Comparison of ENCODE assay signal across 29 mouse cellular contexts in the genomic region with DNA sequence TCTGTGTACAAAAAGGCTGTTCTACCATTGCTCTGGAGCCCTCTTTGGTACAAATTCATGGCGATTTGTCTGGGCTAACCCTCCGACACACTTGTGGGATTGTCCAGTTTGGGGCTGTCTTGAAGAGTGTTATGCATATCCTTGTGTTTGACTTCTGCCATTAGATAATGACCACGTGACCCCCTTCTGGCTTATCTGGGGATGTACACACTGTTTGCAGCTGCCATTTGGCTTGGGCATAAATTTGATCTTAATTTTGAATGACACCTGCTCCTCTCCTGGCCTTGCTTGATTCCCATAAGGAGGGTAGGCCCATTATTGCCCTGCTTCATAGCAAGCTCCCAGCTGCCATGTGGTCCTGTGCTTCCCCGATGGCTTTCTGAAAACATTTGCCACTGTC.
DNase-seq lines count a peak whose midpoint lies in the region; ATAC-seq and TF ChIP-seq lines count a peak whose summit lies in the region.
"Had no signal": no experiment of that assay in that cellular context is flagged by ENCODE, and none has a peak within 500 bp of the region (broad histone marks: within the 10 kb centered on the region; RNA-seq: fewer than 3 reads in every experiment).

No protein-coding gene starts in this region.

- TF ChIP-seq CTCF in MEL (IDR thresholded peaks at IDR 0.05 in 2 of 3, conservative IDR thresholded peaks at IDR 0.05 in 1 of 3; ENCODE audit: control insufficient read depth in 1 of 3, insufficient read depth in 1 of 3, low read depth in 2 of 3, low read length in 3 of 3, poor library complexity in 1 of 3, severe bottlenecking in 1 of 3), result no peak
- TF ChIP-seq CTCF in liver, postnatal 0 days (IDR thresholded peaks at IDR 0.05; ENCODE audit: low read depth), result no peak

- H3K4me2 ChIP-seq in liver, embryonic 11.5 days, result no peak overlapping the region
- no peak overlapping the region for H3K4me2 ChIP-seq in liver, postnatal 0 days (ENCODE audit: low read depth, low read length)
- H3K4me2 ChIP-seq: heart, embryonic 11.5 days; intestine, embryonic 15.5 days; lung, embryonic 15.5 days; neural tube, embryonic 13.5 days had no signal

- no peaks in the 10 kb centered on the region for H3K27me3 ChIP-seq in MEL (ENCODE audit: control insufficient read depth in 1 of 2, insufficient read depth in 2 of 2, low read length in 2 of 2)
- no peaks in the 10 kb centered on the region for H3K27me3 ChIP-seq in liver, embryonic 11.5 days (replicated peaks; ENCODE audit: control insufficient read depth, insufficient read depth, low read length)
- H3K27me3 ChIP-seq in liver, postnatal 0 days (ENCODE audit: insufficient read depth, low read length), result no peaks in the 10 kb centered on the region
- H3K27me3 ChIP-seq: intestine, embryonic 15.5 days; lung, embryonic 15.5 days; neural tube, embryonic 13.5 days had no signal

- H3K36me3 ChIP-seq in MEL (ENCODE audit: control insufficient read depth in 1 of 2, insufficient read depth in 2 of 2, low read length in 2 of 2), result no peaks in the 10 kb centered on the region
- H3K36me3 ChIP-seq in liver, embryonic 11.5 days (ENCODE audit: control insufficient read depth, insufficient read depth, low read length), result no peaks in the 10 kb centered on the region
- H3K36me3 ChIP-seq in liver, postnatal 0 days (replicated peaks; ENCODE audit: insufficient read depth, low read length), result no peaks in the 10 kb centered on the region
- H3K36me3 ChIP-seq: intestine, embryonic 15.5 days; lung, embryonic 15.5 days; neural tube, embryonic 13.5 days had no signal

- peak; percentile 87 for ATAC-seq in liver, embryonic 11.5 days (replicated peaks; ENCODE audit: low FRiP score)
- ATAC-seq in liver, postnatal 0 days, result peak; percentile 39
- ATAC-seq: forebrain, postnatal 0 days; hindbrain, embryonic 16.5 days; intestine, embryonic 15.5 days; midbrain, embryonic 16.5 days had no signal

- intact Hi-C loops in left cerebral cortex, postnatal 14 days (cut with DNase I), result no loop called here

- no peak overlapping the region for H3K27ac ChIP-seq in MEL (ENCODE audit: control insufficient read depth, low read depth, low read length)
- H3K27ac ChIP-seq in liver, embryonic 11.5 days (ENCODE audit: low read depth, low read length), result no peak overlapping the region; the same call in 1 of the 2 replicates
- no peak overlapping the region for H3K27ac ChIP-seq in liver, postnatal 0 days (ENCODE audit: low read depth)
- H3K27ac ChIP-seq: embryonic facial prominence, embryonic 10.5 days; hindbrain, embryonic 10.5 days; intestine, embryonic 15.5 days; lung, embryonic 15.5 days; midbrain, embryonic 10.5 days; neural tube, embryonic 13.5 days had no signal

- no peak for TF ChIP-seq POLR2A in MEL (IDR thresholded peaks at IDR 0.05; ENCODE audit: control insufficient read depth in 1 of 2, insufficient read depth in 1 of 2, low read depth in 1 of 2, low read length in 2 of 2, poor library complexity in 1 of 2)

- no peak overlapping the region for H3K9ac ChIP-seq in MEL (ENCODE audit: control insufficient read depth, low read depth, low read length, poor library complexity, severe bottlenecking)
- no peak overlapping the region for H3K9ac ChIP-seq in liver, embryonic 11.5 days (ENCODE audit: low read depth, low read length)
- H3K9ac ChIP-seq in liver, postnatal 0 days (replicated peaks), result no peak overlapping the region
- H3K9ac ChIP-seq: forebrain, postnatal 0 days; intestine, embryonic 15.5 days; lung, embryonic 15.5 days; neural tube, embryonic 13.5 days had no signal

- no peak overlapping the region for H3K4me3 ChIP-seq in MEL (ENCODE audit: control insufficient read depth in 1 of 2, insufficient read depth in 1 of 2, low read depth in 2 of 2, low read length in 2 of 2)
- no peak overlapping the region for H3K4me3 ChIP-seq in liver, embryonic 11.5 days (ENCODE audit: low read depth, low read length)
- no peak overlapping the region for H3K4me3 ChIP-seq in liver, postnatal 0 days (ENCODE audit: low read depth, low read length)
- H3K4me3 ChIP-seq: embryonic facial prominence, embryonic 10.5 days; hindbrain, embryonic 10.5 days; intestine, embryonic 15.5 days; lung, embryonic 15.5 days; midbrain, embryonic 10.5 days; myocyte; neural tube, embryonic 13.5 days had no signal

- 61% methylated on average over 4 of the region's 4 CpGs for WGBS in liver, embryonic 11.5 days
- WGBS in liver, postnatal 0 days (ENCODE audit: insufficient replicate concordance), result 57% methylated on average over 4 of the region's 4 CpGs

- no peaks in the 10 kb centered on the region for H3K9me3 ChIP-seq in MEL (replicated peaks; ENCODE audit: insufficient read depth, low read length)
- no peaks in the 10 kb centered on the region for H3K9me3 ChIP-seq in liver, embryonic 11.5 days (ENCODE audit: control insufficient read depth, low read length)
- H3K9me3 ChIP-seq in liver, postnatal 0 days (ENCODE audit: low read length), result no peaks in the 10 kb centered on the region
- H3K9me3 ChIP-seq: intestine, embryonic 15.5 days; lung, embryonic 15.5 days; midbrain, embryonic 10.5 days; neural tube, embryonic 13.5 days had no signal

- no peaks in the 10 kb centered on the region for H3K79me2 ChIP-seq in MEL (ENCODE audit: control insufficient read depth, insufficient read depth, low read length, poor library complexity)

- DNase-seq in MEL (ENCODE audit: low read depth, low spot score), result peak; percentile 14
- DNase-seq in c-Kit-positive CD71-positive TER-119-negative erythroid progenitor cells, embryonic 14.5 days (ENCODE audit: low read depth), result peak; percentile 53
- DNase-seq in liver, embryonic 11.5 days (ENCODE audit: low spot score), result no peak
- no peak for DNase-seq in liver, postnatal 0 days
- DNase-seq in urinary bladder, postnatal 4 days (ENCODE audit: low spot score in 2 of 2), result no peak
- no peak for DNase-seq in frontal cortex, postnatal 36 days (ENCODE audit: low spot score in 2 of 2)
- no peak for DNase-seq in left cerebral cortex, postnatal 14 days (ENCODE audit: low spot score in 2 of 2)
- DNase-seq in heart, postnatal 4 days, result no peak
- DNase-seq: adrenal gland, postnatal 25 days; cerebellum, adult 11-12 months; cerebellum, postnatal 14 days; forebrain, postnatal 0 days; gastrocnemius, postnatal 25 days; kidney, postnatal 36 days; layer of hippocampus, postnatal 36 days; lung, postnatal 4 days; right cerebral cortex, adult 18-20 months; right cerebral cortex, postnatal 4 days; thymus, postnatal 14 days had no signal

- no peak for TF ChIP-seq EP300 in MEL (IDR thresholded peaks at IDR 0.05; ENCODE audit: low read depth in 1 of 2, low read length in 2 of 2)
- TF ChIP-seq EP300 in liver, postnatal 0 days (IDR thresholded peaks at IDR 0.05; ENCODE audit: low read depth), result peak; percentile 70

- H3K4me1 ChIP-seq in MEL (ENCODE audit: control insufficient read depth in 1 of 2, insufficient read depth in 2 of 2, low read length in 2 of 2), result no peaks in the 10 kb centered on the region
- H3K4me1 ChIP-seq in liver, embryonic 11.5 days (replicated peaks; ENCODE audit: control insufficient read depth, insufficient read depth, low read length), result peaks cover 25% of the 10 kb centered on the region
- peaks cover 26% of the 10 kb centered on the region for H3K4me1 ChIP-seq in liver, postnatal 0 days (ENCODE audit: insufficient read depth)

- no peak for TF ChIP-seq RAD21 in MEL (IDR thresholded peaks at IDR 0.05; ENCODE audit: low read depth, low read length)

TF ChIP-seq in MEL, 35 proteins besides CTCF, POLR2A, EP300 and RAD21:
- peak; percentile 46; the same call in 1 of the 2 replicates for TF ChIP-seq MAX (IDR thresholded peaks at IDR 0.05; ENCODE audit: low read length)
- peak; percentile 79 for TF ChIP-seq USF1 (IDR thresholded peaks at IDR 0.05; ENCODE audit: low read depth, low read length)
- no peak for TF ChIP-seq MEF2A (IDR thresholded peaks at IDR 0.05; ENCODE audit: extremely low read depth, insufficient replicate concordance, low read depth, low read length, poor library complexity, severe bottlenecking)
- peak in 1 of 2 experiments; percentile 19; a peak in 1 of 4 replicates for TF ChIP-seq USF2 (IDR thresholded peaks at IDR 0.05; ENCODE audit: borderline replicate concordance in 1 of 2, insufficient read depth in 1 of 2, low read depth in 1 of 2, low read length in 2 of 2)

Comparison
In these comparisons a context has a peak if more than half of its experiments do, and no peak if none do; other contexts are left out.
1. DNase-seq: peak in MEL (single experiment) and c-Kit-positive CD71-positive TER-119-negative erythroid progenitor cells, embryonic 14.5 days (single experiment); none in liver, embryonic 11.5 days (single experiment), liver, postnatal 0 days (single experiment), urinary bladder, postnatal 4 days (0 of 2), frontal cortex, postnatal 36 days (0 of 2), left cerebral cortex, postnatal 14 days (0 of 2) and heart, postnatal 4 days (single experiment).